Mouse (Mus musculus): ENCODE measurements at regions not wholly inside any gene's neighbourhood (a gene's known extent, or its start where the extent isn't known, plus 50 kb on each side); places are given as distances from the start of the nearest gene placed in this dataset.

- TF ChIP-seq POLR2A (IDR thresholded peaks at IDR 0.05; ENCODE audit: extremely low read depth, insufficient read depth, low read length) (no peak), CTCF (IDR thresholded peaks at IDR 0.05; ENCODE audit: extremely low read depth, insufficient read depth, low read length) (no peak)
Observed at GRCm38 (mm10) chr1:179887921-179888320, 72.4 kb upstream of the Cdc42bpa start.
